Mouse (Mus musculus) adipocyte (in vitro differentiated cells): ENCODE measurements around the gene Thoc5.

ENCODE experiments used
- DNase-seq: peaks from one replicate; pipeline ENCODE4 v3.0.0-alpha.2; 2016; ENCODE audit warnings: low spot score

The Thoc5 gene

GRCm38 (mm10) chr11:4974376-4975122 lies 79.4 kb downstream of the Thoc5 start:
- DNase-seq = no peak

- peak; percentile 73 for DNase-seq
Measured at GRCm38 (mm10) chr11:4975623-4976022, 80.5 kb downstream of the Thoc5 start.
